Comparison of ENCODE assay signal across 10 mouse cellular contexts in the genomic region with DNA sequence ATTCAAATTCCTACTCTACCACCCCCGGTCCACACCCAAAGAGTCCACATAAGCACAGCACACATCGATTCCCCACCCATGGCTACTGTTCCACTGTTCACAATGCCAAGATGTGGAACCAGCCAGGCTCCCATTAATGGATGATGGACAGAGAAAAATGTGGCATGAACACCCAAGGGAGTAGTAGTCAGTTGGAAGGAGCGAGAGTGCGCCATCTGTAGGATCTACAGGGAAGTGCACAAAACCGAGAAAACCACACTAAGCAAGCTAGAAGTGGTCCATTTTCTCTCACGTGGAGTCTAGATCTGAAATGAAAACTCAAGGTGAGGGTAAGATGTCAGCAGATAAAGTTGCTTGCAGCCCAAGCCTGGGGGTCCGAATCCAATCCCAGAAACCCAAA. TPM values are rescaled to one million over a fixed set of nuclear protein-coding genes. Genes with fewer than 3 reads are reported as not detected.
DNase-seq lines count a peak whose midpoint lies in the region; ATAC-seq and TF ChIP-seq lines count a peak whose summit lies in the region.
"Had no signal": no experiment of that assay in that cellular context is flagged by ENCODE, and none has a peak within 500 bp of the region (broad histone marks: within the 10 kb centered on the region; RNA-seq: fewer than 3 reads in every experiment).

No protein-coding gene starts in this region.

- H3K27me3 ChIP-seq in heart, postnatal 0 days (ENCODE audit: control insufficient read depth, insufficient read depth, low read length), result no peaks in the 10 kb centered on the region
- H3K27me3 ChIP-seq in heart, embryonic 10.5 days (ENCODE audit: insufficient read depth, poor library complexity, severe bottlenecking), result 0 out of 2 replicates have a peak, but pooled peaks cover 4% of the 10 kb centered on the region

- H3K36me3 ChIP-seq in heart, postnatal 0 days (replicated peaks; ENCODE audit: control insufficient read depth, insufficient read depth, low read length), result no peaks in the 10 kb centered on the region
- no peaks in the 10 kb centered on the region for H3K36me3 ChIP-seq in heart, embryonic 10.5 days
- H3K36me3 ChIP-seq: hindbrain, embryonic 15.5 days; liver, embryonic 13.5 days had no signal

- TF ChIP-seq POLR2A in brain, embryonic 14.5 days (IDR thresholded peaks at IDR 0.05; ENCODE audit: borderline replicate concordance, extremely low read depth, insufficient read depth, insufficient read length, poor library complexity, severe bottlenecking), result no peak

- no peak for DNase-seq in heart, postnatal 0 days (ENCODE audit: low spot score)
- no peak for DNase-seq in heart, embryonic 10.5 days (ENCODE audit: low spot score)
- DNase-seq in CD8-positive naive resting alpha-beta T cell, adult 2 months (ENCODE audit: low read depth in 2 of 2, low spot score in 2 of 2), result peak; percentile 27 to 49
- DNase-seq in brain, embryonic 14.5 days (ENCODE audit: low read depth), result no peak
- DNase-seq in naive thymus-derived CD4-positive, alpha-beta T cell, adult 2 months (ENCODE audit: low read depth), result peak; percentile 65
- DNase-seq in gastrocnemius, adult 18-20 months (ENCODE audit: low spot score), result no peak
- DNase-seq in spleen, postnatal 4 days (ENCODE audit: low spot score in 2 of 2), result no peak
- DNase-seq in layer of hippocampus, postnatal 10 days (ENCODE audit: low spot score in 2 of 2), result no peak
- DNase-seq: liver, embryonic 13.5 days had no signal

- 72% methylated on average over 7 of the region's 7 CpGs for WGBS in heart, postnatal 0 days
- 58% methylated on average over 7 of the region's 7 CpGs for WGBS in heart, embryonic 10.5 days

- TF ChIP-seq EP300 in heart, postnatal 0 days (IDR thresholded peaks at IDR 0.05; ENCODE audit: low read depth), result no peak

- no peak for ATAC-seq in heart, postnatal 0 days (ENCODE audit: insufficient read depth, low read depth)

- TF ChIP-seq CTCF in heart, postnatal 0 days (IDR thresholded peaks at IDR 0.05; ENCODE audit: low read depth), result peak; percentile 38
- TF ChIP-seq CTCF in brain, embryonic 14.5 days (IDR thresholded peaks at IDR 0.05; ENCODE audit: borderline replicate concordance, extremely low read depth, insufficient read depth, insufficient read length), result peak; percentile 41; the same call in 1 of the 2 replicates

- no peaks in the 10 kb centered on the region for H3K9me3 ChIP-seq in heart, postnatal 0 days (replicated peaks; ENCODE audit: control insufficient read depth, low read length)
- H3K9me3 ChIP-seq in heart, embryonic 10.5 days, result no peaks in the 10 kb centered on the region
- H3K9me3 ChIP-seq: hindbrain, embryonic 15.5 days; liver, embryonic 13.5 days had no signal

- peaks cover 21% of the 10 kb centered on the region for H3K4me1 ChIP-seq in heart, postnatal 0 days (ENCODE audit: control insufficient read depth, insufficient read depth)
- H3K4me1 ChIP-seq in heart, embryonic 10.5 days, result peaks cover 29% of the 10 kb centered on the region

- no peak overlapping the region for H3K4me3 ChIP-seq in heart, postnatal 0 days (ENCODE audit: low read depth, low read length)
- H3K4me3 ChIP-seq in heart, embryonic 10.5 days, result no peak overlapping the region
- H3K4me3 ChIP-seq: hindbrain, embryonic 15.5 days; liver, embryonic 13.5 days had no signal

- H3K27ac ChIP-seq in heart, postnatal 0 days (ENCODE audit: low read depth), result no peak overlapping the region
- H3K27ac ChIP-seq in heart, embryonic 10.5 days, result no peak overlapping the region
- H3K27ac ChIP-seq: hindbrain, embryonic 15.5 days; liver, embryonic 13.5 days had no signal

- no peak overlapping the region for H3K9ac ChIP-seq in heart, postnatal 0 days (replicated peaks; ENCODE audit: low read depth, low read length)
- H3K9ac ChIP-seq: hindbrain, embryonic 15.5 days; liver, embryonic 13.5 days had no signal

- no peak overlapping the region for H3K4me2 ChIP-seq in heart, postnatal 0 days (ENCODE audit: low read depth, low read length)
- H3K4me2 ChIP-seq: hindbrain, embryonic 15.5 days; liver, embryonic 13.5 days had no signal

RNA-seq across cellular contexts. Expression of gene Anxa4, which starts 27.3 kb away (rescaled TPM):
- total RNA-seq in heart, postnatal 0 days (2014; rRNA removed; ENCODE audit: low replicate concordance), result 23.7 and 26.7 TPM in 2 replicates
- polyA plus RNA-seq in heart, postnatal 0 days (2015; fragmentation: Nextera tagmentation; extraction: Ambion mirVana), result 25.3 and 26.1 TPM in 2 replicates
- 9.9 and 16.7 TPM in 2 replicates for polyA plus RNA-seq in heart, embryonic 10.5 days (2016; fragmentation: Nextera tagmentation; extraction: Ambion mirVana)
- 2.8 and 3.6 TPM in 2 replicates for polyA plus RNA-seq in brain, embryonic 14.5 days (2012; rRNA removed)
- 10 to 100 TPM; 14.6 to 28.1 TPM for total RNA-seq in gastrocnemius, adult 18-20 months (2021)
- total RNA-seq in layer of hippocampus, postnatal 10 days (2021), result 1 to 10 TPM; 6.1 to 6.4 TPM

RNA-seq across cellular contexts. Expression of gene Aak1, which starts 28.6 kb away (rescaled TPM):
- total RNA-seq in heart, postnatal 0 days (2014; rRNA removed; ENCODE audit: low replicate concordance), result 24.9 and 46.7 TPM in 2 replicates
- polyA plus RNA-seq in heart, postnatal 0 days (2015; fragmentation: Nextera tagmentation; extraction: Ambion mirVana), result 9.2 and 10.0 TPM in 2 replicates
- 19.4 and 24.3 TPM in 2 replicates for polyA plus RNA-seq in heart, embryonic 10.5 days (2016; fragmentation: Nextera tagmentation; extraction: Ambion mirVana)
- polyA plus RNA-seq in brain, embryonic 14.5 days (2012; rRNA removed), result 44.3 and 52.1 TPM in 2 replicates
- 10 to 100 TPM; 30.5 to 46.5 TPM for total RNA-seq in gastrocnemius, adult 18-20 months (2021)
- total RNA-seq in layer of hippocampus, postnatal 10 days (2021), result 100 to 1,000 TPM; 276 to 295 TPM

Comparison
In these comparisons a context has a peak if more than half of its experiments do, and no peak if none do; other contexts are left out.
1. DNase-seq: peak in CD8-positive naive resting alpha-beta T cell, adult 2 months (2 of 2) and naive thymus-derived CD4-positive, alpha-beta T cell, adult 2 months (single experiment); none in heart, postnatal 0 days (single experiment), heart, embryonic 10.5 days (single experiment), brain, embryonic 14.5 days (single experiment), gastrocnemius, adult 18-20 months (single experiment), spleen, postnatal 4 days (0 of 2) and layer of hippocampus, postnatal 10 days (0 of 2).